Mouse (Mus musculus): Measurements from ENCODE around the gene Rap1a. TPM values are rescaled to one million over a fixed set of nuclear protein-coding genes. Genes with fewer than 3 reads are reported as not detected.

Gene Rap1a
- polyA plus RNA-seq, 1 experiment from 2014 or later, result 100 TPM

DNA sequence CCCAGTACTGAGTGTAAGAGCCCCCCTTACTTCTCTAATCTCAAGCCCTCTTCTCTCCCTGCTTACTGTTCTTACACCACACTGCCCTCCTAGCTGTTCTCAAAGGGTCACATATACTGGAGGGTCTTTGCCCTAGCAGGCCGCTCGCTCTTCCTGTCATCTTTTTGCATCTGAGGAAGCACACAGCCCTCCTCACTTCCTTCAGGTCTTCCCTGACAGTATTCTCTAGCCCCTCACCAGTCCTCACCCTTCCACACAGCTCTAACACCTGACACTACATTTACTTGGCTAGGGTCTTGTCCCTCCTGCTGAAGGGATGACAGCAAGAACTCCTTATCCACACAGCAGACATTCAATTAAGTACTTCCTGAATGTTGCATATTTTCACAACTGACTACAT, 2.4 kb downstream of the Rap1a start:
- no peak for ATAC-seq (ENCODE audit: insufficient number of reproducible peaks, insufficient read depth, low FRiP score, low read depth)
- Histone ChIP-seq H3K4me1 (ENCODE audit: control insufficient read depth, insufficient read depth, low read length) (peaks cover 17% of the 10 kb centered on the region), H3K4me3 (ENCODE audit: low read depth, low read length) (no peak overlapping the region), H3K27me3 (ENCODE audit: control insufficient read depth, insufficient read depth, low read length) (no peaks in the 10 kb centered on the region), H3K36me3 (ENCODE audit: control insufficient read depth, insufficient read depth, low read length) (no peaks in the 10 kb centered on the region), H3K9ac (replicated peaks; ENCODE audit: low read depth, low read length) (peak overlapping the region; percentile 18; the same call in 1 of the 2 replicates), H3K4me2 (replicated peaks; ENCODE audit: low read depth, low read length) (peak overlapping the region; percentile 66), H3K27ac (ENCODE audit: low read length) (no peak overlapping the region), H3K9me3 (ENCODE audit: control insufficient read depth, low read depth, low read length) (no peaks in the 10 kb centered on the region)
- WGBS, result 85% methylated on average over 2 of the region's 2 CpGs

DNA sequence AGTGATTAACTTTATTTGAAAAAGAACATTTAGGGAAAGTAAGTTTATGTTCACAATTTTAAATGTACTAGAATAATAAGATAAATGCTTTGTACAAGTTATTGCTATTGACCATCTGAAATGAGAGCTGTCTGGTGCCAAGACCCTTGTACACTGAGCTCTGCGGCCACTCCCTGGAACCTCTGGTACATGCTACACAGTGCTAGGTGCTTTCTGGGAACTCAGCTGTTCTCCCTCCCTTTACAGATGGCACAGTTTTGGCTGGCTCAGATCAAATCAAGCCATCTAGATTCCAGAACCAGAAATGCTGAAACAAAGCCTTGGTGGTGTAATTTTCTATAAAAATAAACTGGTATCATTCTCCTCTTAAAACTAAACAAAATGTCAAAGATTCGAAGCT, 3.7 kb downstream of the Rap1a start:
- no peaks in the 10 kb centered on the region for H3K27me3 ChIP-seq (ENCODE audit: control insufficient read depth, insufficient read depth, low read length)
- H3K4me2 ChIP-seq (replicated peaks; ENCODE audit: low read depth, low read length), result no peak overlapping the region
- no peak overlapping the region for H3K27ac ChIP-seq (ENCODE audit: low read length)
- no peaks in the 10 kb centered on the region for H3K36me3 ChIP-seq (ENCODE audit: control insufficient read depth, insufficient read depth, low read length)
- ATAC-seq (ENCODE audit: insufficient number of reproducible peaks, insufficient read depth, low FRiP score, low read depth), result no peak
- H3K9me3 ChIP-seq (ENCODE audit: control insufficient read depth, low read depth, low read length), result no peaks in the 10 kb centered on the region
- H3K4me1 ChIP-seq (ENCODE audit: control insufficient read depth, insufficient read depth, low read length), result peaks cover 17% of the 10 kb centered on the region
- H3K9ac ChIP-seq (replicated peaks; ENCODE audit: low read depth, low read length), result no peak overlapping the region
- no peak overlapping the region for H3K4me3 ChIP-seq (ENCODE audit: low read depth, low read length)
- 70% methylated on average over 2 of the region's 2 CpGs for WGBS

DNA sequence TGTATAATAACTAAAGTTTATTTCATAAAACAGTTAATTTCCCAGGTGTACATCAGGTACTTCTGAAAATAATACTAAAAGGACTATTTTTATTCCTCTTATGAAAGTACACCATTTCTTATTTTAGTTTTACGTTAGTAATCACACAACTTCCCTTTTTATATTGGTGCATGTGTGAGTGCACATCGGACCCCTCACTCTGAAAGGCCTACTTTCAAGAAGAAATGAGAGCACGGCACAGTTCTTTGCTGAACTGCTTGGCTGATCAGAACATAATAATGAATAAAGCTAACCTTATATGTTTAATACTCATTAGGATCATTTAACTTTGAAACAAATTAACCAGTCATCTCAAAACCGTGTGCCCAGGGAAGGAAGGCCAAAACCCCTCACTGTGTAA, 4.4 kb downstream of the Rap1a start:
- no peak for ATAC-seq (ENCODE audit: insufficient number of reproducible peaks, insufficient read depth, low FRiP score, low read depth)
- WGBS, result 80% methylated on average over 4 of the region's 4 CpGs
- H3K4me2 ChIP-seq (replicated peaks; ENCODE audit: low read depth, low read length), result no peak overlapping the region

DNA sequence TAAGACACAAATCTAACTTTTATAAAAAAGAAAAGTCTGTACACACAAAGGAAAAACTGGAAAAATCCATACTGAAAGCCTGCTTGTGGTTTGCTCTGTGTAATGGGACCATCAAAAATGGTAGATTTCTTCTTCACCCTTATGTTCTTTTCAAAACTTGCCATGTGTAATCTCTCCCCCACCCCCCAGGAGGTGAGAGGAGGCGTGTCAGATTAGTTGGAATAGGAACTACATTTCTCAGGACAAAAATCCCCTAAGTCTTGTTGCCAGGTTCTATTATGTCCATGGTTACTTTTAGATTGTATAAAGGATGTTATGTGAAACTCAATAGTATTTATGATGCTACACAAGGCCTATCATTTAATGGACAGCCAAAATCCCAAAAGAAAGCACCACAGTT, 6.8 kb downstream of the Rap1a start:
- Histone ChIP-seq H3K9me3 (ENCODE audit: control insufficient read depth, low read depth, low read length) (no peaks in the 10 kb centered on the region), H3K27ac (ENCODE audit: low read length) (no peak overlapping the region), H3K36me3 (ENCODE audit: control insufficient read depth, insufficient read depth, low read length) (no peaks in the 10 kb centered on the region), H3K4me2 (replicated peaks; ENCODE audit: low read depth, low read length) (no peak overlapping the region), H3K4me3 (ENCODE audit: low read depth, low read length) (no peak overlapping the region), H3K27me3 (ENCODE audit: control insufficient read depth, insufficient read depth, low read length) (no peaks in the 10 kb centered on the region), H3K9ac (replicated peaks; ENCODE audit: low read depth, low read length) (no peak overlapping the region), H3K4me1 (ENCODE audit: control insufficient read depth, insufficient read depth, low read length) (peaks cover 11% of the 10 kb centered on the region)
- 72% methylated on average over 1 of the region's 1 CpGs for WGBS
- ATAC-seq (ENCODE audit: insufficient number of reproducible peaks, insufficient read depth, low FRiP score, low read depth), result no peak

More for the DNA sequence above, 4.4 kb downstream of the Rap1a start:
- no peaks in the 10 kb centered on the region for H3K9me3 ChIP-seq (ENCODE audit: control insufficient read depth, low read depth, low read length)
- no peaks in the 10 kb centered on the region for H3K27me3 ChIP-seq (ENCODE audit: control insufficient read depth, insufficient read depth, low read length)
- H3K4me1 ChIP-seq (ENCODE audit: control insufficient read depth, insufficient read depth, low read length), result peaks cover 17% of the 10 kb centered on the region
- H3K36me3 ChIP-seq (ENCODE audit: control insufficient read depth, insufficient read depth, low read length), result no peaks in the 10 kb centered on the region
- H3K9ac ChIP-seq (replicated peaks; ENCODE audit: low read depth, low read length), result no peak overlapping the region
- H3K4me3 ChIP-seq (ENCODE audit: low read depth, low read length), result no peak overlapping the region
- no peak overlapping the region for H3K27ac ChIP-seq (ENCODE audit: low read length)

DNA sequence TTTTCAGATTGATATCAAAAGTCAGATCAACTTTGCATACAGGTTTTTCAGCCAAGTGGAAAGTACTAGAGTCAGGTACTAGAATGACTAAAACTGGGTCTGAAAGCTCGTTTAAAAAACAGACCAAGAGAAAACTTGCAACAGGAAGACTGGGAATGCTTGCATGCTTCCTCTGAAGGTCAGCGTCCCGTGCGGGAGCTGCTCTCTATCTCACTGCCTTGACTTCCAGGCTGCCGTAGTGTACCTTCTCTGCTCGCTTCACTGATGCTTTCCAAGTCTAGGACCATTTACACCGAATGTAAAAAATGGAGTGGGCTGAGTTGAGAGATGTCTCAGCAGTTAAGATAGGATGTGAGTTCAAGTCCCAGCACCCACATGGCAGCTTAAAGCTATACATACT, 8.8 kb downstream of the Rap1a start:
- H3K27me3 ChIP-seq (ENCODE audit: control insufficient read depth, insufficient read depth, low read length), result no peaks in the 10 kb centered on the region
- no peak for ATAC-seq (ENCODE audit: insufficient number of reproducible peaks, insufficient read depth, low FRiP score, low read depth)
- WGBS, result 89% methylated on average over 7 of the region's 7 CpGs

DNA sequence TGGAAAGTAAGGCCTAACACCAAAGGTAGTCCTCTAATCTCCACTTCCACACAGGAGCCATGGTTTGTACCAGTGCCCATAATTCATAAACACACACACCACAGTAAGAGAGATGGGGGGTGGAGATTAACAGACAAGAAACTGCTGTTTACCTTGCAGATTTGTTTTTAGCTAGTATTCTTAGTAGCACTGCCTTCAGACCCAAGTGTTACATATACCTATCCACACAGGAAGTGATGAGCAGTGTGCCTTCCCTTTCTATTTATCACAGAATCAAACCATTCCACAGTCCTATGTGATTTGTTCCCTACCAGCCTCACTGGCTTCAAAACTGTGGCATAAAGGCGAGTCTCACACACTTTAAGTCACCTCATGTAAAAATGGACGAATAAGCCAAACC, 10.0 kb downstream of the Rap1a start:
- 95% methylated on average over 2 of the region's 2 CpGs for WGBS
- no peaks in the 10 kb centered on the region for H3K4me1 ChIP-seq (ENCODE audit: control insufficient read depth, insufficient read depth, low read length)
- no peaks in the 10 kb centered on the region for H3K9me3 ChIP-seq (ENCODE audit: control insufficient read depth, low read depth, low read length)
- no peak overlapping the region for H3K27ac ChIP-seq (ENCODE audit: low read length)
- no peak overlapping the region for H3K4me3 ChIP-seq (ENCODE audit: low read depth, low read length)
- H3K36me3 ChIP-seq (ENCODE audit: control insufficient read depth, insufficient read depth, low read length), result no peaks in the 10 kb centered on the region
- no peak overlapping the region for H3K9ac ChIP-seq (replicated peaks; ENCODE audit: low read depth, low read length)
- no peak overlapping the region for H3K4me2 ChIP-seq (replicated peaks; ENCODE audit: low read depth, low read length)
- no peak for ATAC-seq (ENCODE audit: insufficient number of reproducible peaks, insufficient read depth, low FRiP score, low read depth)
- no peaks in the 10 kb centered on the region for H3K27me3 ChIP-seq (ENCODE audit: control insufficient read depth, insufficient read depth, low read length)

More for the DNA sequence above, 8.8 kb downstream of the Rap1a start:
- Histone ChIP-seq H3K9ac (replicated peaks; ENCODE audit: low read depth, low read length) (no peak overlapping the region), H3K9me3 (ENCODE audit: control insufficient read depth, low read depth, low read length) (no peaks in the 10 kb centered on the region), H3K4me2 (replicated peaks; ENCODE audit: low read depth, low read length) (no peak overlapping the region), H3K27ac (ENCODE audit: low read length) (no peak overlapping the region), H3K36me3 (ENCODE audit: control insufficient read depth, insufficient read depth, low read length) (no peaks in the 10 kb centered on the region), H3K4me1 (ENCODE audit: control insufficient read depth, insufficient read depth, low read length) (no peaks in the 10 kb centered on the region), H3K4me3 (ENCODE audit: low read depth, low read length) (no peak overlapping the region)

DNA sequence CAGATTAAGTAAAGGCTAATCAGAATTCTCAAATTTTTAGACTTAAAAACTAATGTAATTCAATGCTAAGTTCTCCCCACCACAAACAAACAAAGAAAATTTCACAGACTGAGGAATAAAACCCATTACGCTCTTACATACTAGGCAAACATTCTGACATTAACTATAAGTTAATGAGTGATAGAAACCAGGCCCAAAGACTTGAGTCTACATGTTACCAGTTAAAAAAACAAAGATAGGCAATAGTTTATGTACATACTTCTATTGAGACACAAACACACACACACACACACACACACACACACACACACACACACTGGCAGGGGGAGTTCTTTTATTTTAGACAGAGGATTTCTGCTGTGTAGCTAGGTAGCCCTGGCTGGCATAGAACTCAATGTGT, 10.8 kb downstream of the Rap1a start:
- Histone ChIP-seq H3K36me3 (ENCODE audit: control insufficient read depth, insufficient read depth, low read length) (no peaks in the 10 kb centered on the region), H3K27me3 (ENCODE audit: control insufficient read depth, insufficient read depth, low read length) (no peaks in the 10 kb centered on the region), H3K4me3 (ENCODE audit: low read depth, low read length) (no peak overlapping the region), H3K4me1 (ENCODE audit: control insufficient read depth, insufficient read depth, low read length) (no peaks in the 10 kb centered on the region), H3K9ac (replicated peaks; ENCODE audit: low read depth, low read length) (no peak overlapping the region), H3K27ac (ENCODE audit: low read length) (no peak overlapping the region), H3K4me2 (replicated peaks; ENCODE audit: low read depth, low read length) (no peak overlapping the region), H3K9me3 (ENCODE audit: control insufficient read depth, low read depth, low read length) (no peaks in the 10 kb centered on the region)
- 82% methylated on average over 1 of the region's 1 CpGs for WGBS
- no peak for ATAC-seq (ENCODE audit: insufficient number of reproducible peaks, insufficient read depth, low FRiP score, low read depth)

DNA sequence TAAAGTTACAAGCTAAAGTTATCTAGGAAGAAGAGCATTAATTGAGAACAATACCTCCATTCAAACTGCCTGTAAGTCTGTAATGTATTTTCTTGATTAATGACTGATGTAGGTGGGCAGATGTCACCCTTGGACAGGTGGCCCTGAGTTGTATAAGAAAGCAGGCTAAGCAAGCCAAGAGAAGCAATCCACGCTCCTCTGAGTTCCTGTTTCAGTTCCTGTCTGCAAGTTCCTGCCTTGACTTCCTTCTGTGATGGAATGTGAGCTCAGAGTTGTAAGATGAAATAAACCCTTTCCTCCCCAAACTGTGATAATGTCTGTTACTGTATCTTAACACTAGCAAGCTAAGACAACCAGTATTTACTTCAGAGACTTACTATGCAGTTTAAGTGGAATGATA, 11.4 kb downstream of the Rap1a start:
- Histone ChIP-seq H3K4me3 (ENCODE audit: low read depth, low read length) (no peak overlapping the region), H3K4me1 (ENCODE audit: control insufficient read depth, insufficient read depth, low read length) (no peaks in the 10 kb centered on the region), H3K36me3 (ENCODE audit: control insufficient read depth, insufficient read depth, low read length) (no peaks in the 10 kb centered on the region), H3K9me3 (ENCODE audit: control insufficient read depth, low read depth, low read length) (no peaks in the 10 kb centered on the region), H3K9ac (replicated peaks; ENCODE audit: low read depth, low read length) (no peak overlapping the region), H3K27ac (ENCODE audit: low read length) (no peak overlapping the region), H3K27me3 (ENCODE audit: control insufficient read depth, insufficient read depth, low read length) (no peaks in the 10 kb centered on the region), H3K4me2 (replicated peaks; ENCODE audit: low read depth, low read length) (no peak overlapping the region)
- WGBS, result 83% methylated on average over 1 of the region's 1 CpGs
- ATAC-seq (ENCODE audit: insufficient number of reproducible peaks, insufficient read depth, low FRiP score, low read depth), result no peak

DNA sequence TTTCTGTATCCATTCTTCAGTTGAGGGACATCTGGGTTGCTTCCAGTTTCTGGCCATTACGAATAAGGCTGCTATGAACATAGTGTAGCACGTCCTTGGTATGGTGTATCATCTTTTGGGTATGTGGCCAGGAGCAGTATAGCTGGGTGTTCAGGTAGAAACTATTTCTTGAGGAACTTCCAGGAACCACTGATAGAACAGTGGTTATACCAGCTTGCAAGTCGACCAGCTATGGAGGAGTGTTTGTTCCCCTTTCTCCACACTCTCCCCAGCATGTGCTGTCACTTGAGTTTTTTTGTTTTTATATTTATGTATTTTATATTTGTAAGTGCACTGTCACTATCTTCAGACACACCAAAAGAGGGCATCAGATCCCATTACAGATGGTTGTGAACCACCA, 13.8 kb downstream of the Rap1a start:
- Histone ChIP-seq H3K4me3 (ENCODE audit: low read depth, low read length) (no peak overlapping the region), H3K9me3 (ENCODE audit: control insufficient read depth, low read depth, low read length) (no peaks in the 10 kb centered on the region), H3K4me2 (replicated peaks; ENCODE audit: low read depth, low read length) (no peak overlapping the region), H3K9ac (replicated peaks; ENCODE audit: low read depth, low read length) (no peak overlapping the region), H3K36me3 (ENCODE audit: control insufficient read depth, insufficient read depth, low read length) (no peaks in the 10 kb centered on the region), H3K27me3 (ENCODE audit: control insufficient read depth, insufficient read depth, low read length) (no peaks in the 10 kb centered on the region), H3K27ac (ENCODE audit: low read length) (no peak overlapping the region), H3K4me1 (ENCODE audit: control insufficient read depth, insufficient read depth, low read length) (no peaks in the 10 kb centered on the region)
- 91% methylated on average over 3 of the region's 3 CpGs for WGBS
- no peak for ATAC-seq (ENCODE audit: insufficient number of reproducible peaks, insufficient read depth, low FRiP score, low read depth)

All from stomach, embryonic 14.5 days (tissue).